Mouse (Mus musculus): Measurements from ENCODE around the gene Rbm18. TPM values are rescaled to one million over a fixed set of nuclear protein-coding genes. Genes with fewer than 3 reads are reported as not detected.
A peak's percentile ranks its signal among the peaks of the same experiment; 100 is the strongest.

The Rbm18 gene
- polyA plus RNA-seq, 1 experiment from 2014 or later = 88.6 TPM

GRCm38 (mm10) chr2:36103069-36103554 is 33.5 kb downstream of the Rbm18 start:
- 0 out of 2 replicates have a peak, but pooled peaks cover 3% of the 10 kb centered on the region for H3K36me3 ChIP-seq (replicated peaks)
- peaks cover 66% of the 10 kb centered on the region for H3K4me1 ChIP-seq
- WGBS = under 1% methylated on average over 21 of the region's 21 CpGs
- no peak for DNase-seq (ENCODE audit: low spot score)
- H3K27ac ChIP-seq (replicated peaks) = peak overlapping the region; percentile 91
- H3K9me3 ChIP-seq = no peaks in the 10 kb centered on the region
- H3K27me3 ChIP-seq (replicated peaks; ENCODE audit: low read depth, poor library complexity, severe bottlenecking) = peaks cover 100% of the 10 kb centered on the region
- H3K4me3 ChIP-seq = peak overlapping the region; percentile 70

- DNase-seq (ENCODE audit: low spot score) = peak; percentile 75
- peak overlapping the region; percentile 91 for H3K27ac ChIP-seq (replicated peaks)
- 0 out of 2 replicates have a peak, but pooled peaks cover 3% of the 10 kb centered on the region for H3K36me3 ChIP-seq (replicated peaks)
- H3K27me3 ChIP-seq (replicated peaks; ENCODE audit: low read depth, poor library complexity, severe bottlenecking) = peaks cover 100% of the 10 kb centered on the region
- peaks cover 61% of the 10 kb centered on the region for H3K4me1 ChIP-seq
- H3K9me3 ChIP-seq = no peaks in the 10 kb centered on the region
- WGBS = under 1% methylated on average over 21 of the region's 21 CpGs
- peak overlapping the region; percentile 70 for H3K4me3 ChIP-seq
Observed at GRCm38 (mm10) chr2:36102559-36102946, 34.0 kb downstream of the Rbm18 start.

DNA sequence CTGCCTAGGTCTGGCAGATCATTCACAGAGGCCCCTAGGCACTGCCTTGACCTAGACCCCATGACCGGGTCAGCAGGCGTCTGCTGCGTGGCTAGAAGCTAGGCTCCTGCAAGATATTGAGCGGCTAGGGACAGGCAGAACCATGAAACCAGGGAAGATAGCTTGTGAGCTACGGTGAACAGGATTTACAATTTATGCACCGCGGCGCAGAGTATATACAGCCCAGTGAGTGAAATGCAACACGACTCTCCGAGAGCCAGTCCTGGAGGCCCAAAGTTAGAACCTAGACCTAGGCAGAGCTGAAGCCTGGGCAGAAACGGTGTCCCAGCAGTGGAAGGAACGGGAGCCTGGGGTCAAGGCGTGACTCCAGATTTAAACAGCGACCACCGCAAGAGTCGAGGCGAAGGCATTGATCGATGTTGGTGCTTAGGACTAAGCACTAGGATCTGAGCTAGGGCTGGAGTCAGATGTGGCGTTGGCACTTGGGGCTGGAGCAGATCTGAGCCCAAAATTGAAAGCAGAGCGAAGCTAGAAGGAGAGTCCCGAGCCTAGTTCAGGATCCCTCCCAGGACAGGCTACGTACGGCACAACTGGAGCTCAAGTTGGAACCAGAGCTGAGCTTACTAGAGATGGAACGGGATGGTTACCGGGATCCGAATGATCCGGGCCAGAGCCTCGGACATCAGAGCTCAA is 34.6 kb downstream of the Rbm18 start:
- H3K36me3 ChIP-seq (replicated peaks) = 0 out of 2 replicates have a peak, but pooled peaks cover 3% of the 10 kb centered on the region
- H3K27ac ChIP-seq (replicated peaks) = peak overlapping the region; percentile 91
- peaks cover 60% of the 10 kb centered on the region for H3K4me1 ChIP-seq
- peak; percentile 48 for DNase-seq (ENCODE audit: low spot score)
- WGBS = 2% methylated on average over 28 of the region's 28 CpGs
- peak overlapping the region; percentile 70 for H3K4me3 ChIP-seq
- peaks cover 100% of the 10 kb centered on the region for H3K27me3 ChIP-seq (replicated peaks; ENCODE audit: low read depth, poor library complexity, severe bottlenecking)
- H3K9me3 ChIP-seq = no peaks in the 10 kb centered on the region

DNA sequence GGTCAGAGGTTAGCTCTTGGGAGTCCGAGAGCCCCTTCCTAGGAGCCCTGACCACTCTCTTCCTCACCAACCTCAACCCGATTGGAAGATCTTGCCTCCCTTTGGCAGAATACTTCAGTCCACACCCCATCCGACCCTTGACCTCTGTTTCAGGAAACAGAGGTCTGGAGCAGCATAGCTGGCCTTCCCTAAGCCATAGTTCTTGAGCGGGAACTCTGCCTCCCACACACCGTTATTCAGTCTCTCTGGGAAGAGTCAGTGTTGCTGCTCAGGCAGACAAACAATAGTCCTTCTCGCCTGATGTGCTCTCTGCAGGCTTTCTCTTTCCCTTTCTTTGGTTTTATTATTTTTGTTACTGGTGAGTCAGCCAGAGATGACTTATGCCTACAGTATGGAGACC is 36.8 kb downstream of the Rbm18 start:
- 5% methylated on average over 6 of the region's 6 CpGs for WGBS
- peaks cover 100% of the 10 kb centered on the region for H3K27me3 ChIP-seq (replicated peaks; ENCODE audit: low read depth, poor library complexity, severe bottlenecking)
- H3K9me3 ChIP-seq = no peaks in the 10 kb centered on the region
- H3K4me1 ChIP-seq = peaks cover 48% of the 10 kb centered on the region
- H3K27ac ChIP-seq (replicated peaks) = peak overlapping the region; percentile 57; the same call in 1 of the 2 replicates
- 0 out of 2 replicates have a peak, but pooled peaks cover 3% of the 10 kb centered on the region for H3K36me3 ChIP-seq (replicated peaks)
- DNase-seq (ENCODE audit: low spot score) = no peak
- peak overlapping the region; percentile 34; the same call in 1 of the 2 replicates for H3K4me3 ChIP-seq

DNA sequence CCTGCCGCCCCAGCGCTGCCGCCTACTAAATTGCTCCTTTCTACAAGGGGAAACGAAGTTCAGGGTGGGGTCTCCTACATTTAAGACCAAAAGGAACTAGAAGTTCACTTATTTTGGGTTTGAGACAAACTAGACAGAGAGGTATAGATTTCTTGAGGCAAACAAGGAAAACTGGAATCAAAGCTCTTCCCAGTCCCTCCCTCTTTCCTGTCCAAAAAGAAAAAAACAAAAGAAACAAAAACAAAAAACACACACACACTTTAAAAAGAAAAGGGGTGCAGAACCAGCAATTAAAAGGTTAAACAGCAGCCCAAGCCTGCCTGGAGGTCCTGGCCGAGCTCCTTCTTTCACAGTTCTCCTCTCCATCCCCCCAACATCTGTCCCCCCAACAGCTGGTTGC is 38.6 kb downstream of the Rbm18 start:
- H3K4me3 ChIP-seq = peak overlapping the region; percentile 38; the same call in 1 of the 2 replicates
- WGBS = 2% methylated on average over 5 of the region's 5 CpGs
- DNase-seq (ENCODE audit: low spot score) = no peak
- no peaks in the 10 kb centered on the region for H3K9me3 ChIP-seq
- H3K27ac ChIP-seq (replicated peaks) = no peak overlapping the region
- H3K4me1 ChIP-seq = peaks cover 38% of the 10 kb centered on the region
- H3K36me3 ChIP-seq (replicated peaks) = 0 out of 2 replicates have a peak, but pooled peaks cover 3% of the 10 kb centered on the region
- peaks cover 100% of the 10 kb centered on the region for H3K27me3 ChIP-seq (replicated peaks; ENCODE audit: low read depth, poor library complexity, severe bottlenecking)

DNA sequence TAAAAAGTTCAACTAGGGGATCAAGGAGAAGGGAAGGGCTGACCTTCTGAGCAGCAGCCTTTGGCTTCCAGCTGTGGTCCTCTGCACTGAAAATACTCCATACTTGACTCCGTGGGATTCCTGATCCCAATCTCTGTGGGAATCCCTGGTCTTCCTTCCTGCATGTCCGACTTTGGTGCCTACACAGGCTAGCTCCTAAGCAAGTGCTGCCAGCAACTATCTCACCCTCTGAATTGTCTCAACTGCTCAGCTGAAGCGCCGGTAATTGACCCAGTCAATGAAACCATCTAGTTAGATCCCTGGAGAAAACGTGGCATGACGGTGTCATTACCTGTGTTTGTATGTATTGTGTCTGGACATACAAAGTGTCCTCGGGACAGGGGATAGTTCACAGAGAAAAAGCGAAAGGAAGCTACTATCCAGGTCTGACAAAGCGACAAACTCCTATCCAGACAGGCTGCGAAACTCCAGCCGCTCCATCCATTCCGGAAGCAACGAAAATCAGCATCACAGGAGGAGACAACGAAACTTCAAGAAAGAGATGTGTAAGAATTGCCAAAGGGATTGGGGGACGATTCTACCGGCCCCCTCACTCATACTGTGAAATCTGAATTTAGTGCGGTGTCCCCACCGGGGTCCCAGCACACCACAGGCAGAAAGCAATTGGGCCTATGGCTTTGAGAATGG is 39.3 kb downstream of the Rbm18 start:
- 0 out of 2 replicates have a peak, but pooled peaks cover 1% of the 10 kb centered on the region for H3K36me3 ChIP-seq (replicated peaks)
- peaks cover 37% of the 10 kb centered on the region for H3K4me1 ChIP-seq
- no peaks in the 10 kb centered on the region for H3K9me3 ChIP-seq
- H3K27ac ChIP-seq (replicated peaks) = no peak overlapping the region
- no peak for DNase-seq (ENCODE audit: low spot score)
- peak overlapping the region; percentile 38; the same call in 1 of the 2 replicates for H3K4me3 ChIP-seq
- H3K27me3 ChIP-seq (replicated peaks; ENCODE audit: low read depth, poor library complexity, severe bottlenecking) = peaks cover 100% of the 10 kb centered on the region
- WGBS = 4% methylated on average over 18 of the region's 18 CpGs

DNA sequence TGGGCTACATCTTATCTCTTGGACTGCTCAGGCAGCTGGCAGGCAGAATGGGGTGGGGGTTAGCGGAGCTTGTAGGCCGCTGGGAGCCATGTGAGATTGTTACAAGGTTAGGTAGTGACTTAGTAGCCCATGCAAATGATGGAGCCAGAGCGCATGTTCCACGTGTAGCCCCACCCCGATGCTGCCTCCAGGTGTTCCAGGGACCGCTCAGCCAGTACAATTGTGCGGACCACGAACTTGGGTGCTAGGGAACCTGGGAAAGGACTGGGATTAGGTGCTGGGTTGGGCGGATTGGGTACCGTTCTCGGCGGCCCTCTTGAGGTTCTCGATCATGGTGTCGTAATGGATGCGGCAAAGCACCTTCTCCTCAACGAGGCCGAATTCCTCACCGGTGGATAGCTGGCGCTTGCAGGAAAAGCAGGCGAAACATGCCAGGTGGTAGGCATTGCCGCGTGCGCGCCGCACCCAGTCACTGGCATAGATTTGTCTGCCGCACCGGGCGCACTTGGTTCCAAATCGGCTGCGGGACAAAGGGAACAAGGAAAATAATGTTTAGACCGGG is 42.6 kb downstream of the Rbm18 start:
- peak overlapping the region; percentile 15; the same call in 1 of the 2 replicates for H3K4me3 ChIP-seq
- no peak overlapping the region for H3K27ac ChIP-seq (replicated peaks)
- H3K27me3 ChIP-seq (replicated peaks; ENCODE audit: low read depth, poor library complexity, severe bottlenecking) = peaks cover 100% of the 10 kb centered on the region
- DNase-seq (ENCODE audit: low spot score) = no peak
- no peaks in the 10 kb centered on the region for H3K9me3 ChIP-seq
- peaks cover 4% of the 10 kb centered on the region; the same call in 1 of the 2 replicates for H3K36me3 ChIP-seq (replicated peaks)
- 7% methylated on average over 31 of the region's 31 CpGs for WGBS
- peaks cover 37% of the 10 kb centered on the region for H3K4me1 ChIP-seq

DNA sequence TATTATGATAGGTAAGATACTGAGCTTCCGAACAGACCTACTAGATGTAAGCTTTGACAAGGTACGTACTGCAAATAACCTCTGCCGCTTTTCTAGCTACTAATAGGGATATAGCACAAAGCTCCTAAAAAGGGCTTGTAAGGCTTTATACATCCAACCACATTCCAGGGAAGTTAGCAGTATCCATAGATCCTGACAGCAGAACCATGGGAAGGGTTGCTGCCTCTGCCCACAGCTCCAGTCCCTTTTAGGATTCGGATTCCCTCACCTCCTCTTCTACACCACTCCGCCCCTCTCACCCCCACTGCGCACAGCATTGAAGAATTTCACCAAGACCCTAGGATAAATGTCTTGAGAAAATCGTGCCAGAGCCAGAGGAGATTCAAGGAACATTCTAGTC is 43.3 kb downstream of the Rbm18 start:
- peaks cover 4% of the 10 kb centered on the region; the same call in 1 of the 2 replicates for H3K36me3 ChIP-seq (replicated peaks)
- no peak overlapping the region for H3K4me3 ChIP-seq
- WGBS = 16% methylated on average over 7 of the region's 7 CpGs
- DNase-seq (ENCODE audit: low spot score) = no peak
- no peak overlapping the region for H3K27ac ChIP-seq (replicated peaks)
- H3K27me3 ChIP-seq (replicated peaks; ENCODE audit: low read depth, poor library complexity, severe bottlenecking) = peaks cover 100% of the 10 kb centered on the region
- H3K9me3 ChIP-seq = no peaks in the 10 kb centered on the region
- peaks cover 34% of the 10 kb centered on the region for H3K4me1 ChIP-seq

GRCm38 (mm10) chr2:36092748-36093147 is 43.8 kb downstream of the Rbm18 start:
- no peak overlapping the region for H3K27ac ChIP-seq (replicated peaks)
- peaks cover 4% of the 10 kb centered on the region; the same call in 1 of the 2 replicates for H3K36me3 ChIP-seq (replicated peaks)
- no peak for DNase-seq (ENCODE audit: low spot score)
- peaks cover 31% of the 10 kb centered on the region for H3K4me1 ChIP-seq
- WGBS = 4% methylated on average over 4 of the region's 4 CpGs
- H3K9me3 ChIP-seq = no peaks in the 10 kb centered on the region
- no peak overlapping the region for H3K4me3 ChIP-seq
- peaks cover 100% of the 10 kb centered on the region for H3K27me3 ChIP-seq (replicated peaks; ENCODE audit: low read depth, poor library complexity, severe bottlenecking)

DNA sequence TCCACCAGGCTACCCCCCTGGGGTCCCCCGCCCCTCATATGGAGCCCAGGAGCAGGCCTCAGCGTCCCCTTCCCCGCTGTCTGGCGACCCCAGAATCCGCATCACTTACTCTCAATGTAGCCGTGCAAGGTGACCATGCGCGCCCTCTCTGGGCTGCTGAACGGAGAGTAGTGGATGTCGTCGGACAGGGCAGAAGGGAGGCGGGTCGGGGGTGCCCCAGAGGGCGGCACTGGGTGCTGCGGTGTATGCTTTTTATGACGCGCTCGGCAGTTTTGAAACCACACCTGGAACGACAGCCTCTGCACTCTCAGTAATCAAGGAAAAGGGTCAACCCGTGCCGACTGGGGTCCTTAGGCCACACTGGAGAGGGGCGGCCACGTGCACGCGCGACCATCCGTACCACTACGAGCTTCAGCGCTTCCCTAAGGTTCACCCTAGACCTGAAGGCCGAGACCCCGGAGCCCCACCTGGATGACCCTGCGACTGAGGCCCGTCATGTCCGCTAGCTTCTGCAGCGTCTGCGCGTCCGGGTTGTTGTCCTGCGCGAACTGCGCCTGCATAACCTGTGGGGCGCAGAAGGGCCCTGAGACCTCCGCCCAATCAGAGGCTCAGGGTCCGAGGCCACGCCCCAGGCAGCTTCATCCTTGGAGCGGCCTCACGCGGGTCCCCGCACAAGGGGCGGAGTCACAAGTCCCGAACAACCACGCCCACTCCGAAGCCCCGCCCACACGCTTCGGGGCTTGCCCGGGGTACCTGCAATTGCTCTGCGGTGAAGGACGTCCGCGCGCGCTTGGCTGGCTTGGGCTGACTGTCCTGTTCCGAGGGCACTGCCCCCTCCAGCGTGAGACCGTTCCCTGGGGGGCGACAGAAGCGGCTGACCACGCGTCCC is 45.5 kb downstream of the Rbm18 start:
- peaks cover 31% of the 10 kb centered on the region for H3K4me1 ChIP-seq
- peak; percentile 93 for DNase-seq (ENCODE audit: low spot score)
- H3K9me3 ChIP-seq = no peaks in the 10 kb centered on the region
- 2% methylated on average over 70 of the region's 70 CpGs for WGBS
- H3K4me3 ChIP-seq = peak overlapping the region; percentile 58
- H3K27ac ChIP-seq (replicated peaks) = 0 out of 2 replicates have a peak overlapping the region, but pooled peaks have one; percentile 8
- H3K36me3 ChIP-seq (replicated peaks) = peaks cover 8% of the 10 kb centered on the region
- peaks cover 100% of the 10 kb centered on the region for H3K27me3 ChIP-seq (replicated peaks; ENCODE audit: low read depth, poor library complexity, severe bottlenecking)

- Histone ChIP-seq H3K36me3 (replicated peaks) (peaks cover 23% of the 10 kb centered on the region), H3K27ac (replicated peaks) (no peak overlapping the region), H3K9me3 (no peaks in the 10 kb centered on the region), H3K4me1 (peaks cover 33% of the 10 kb centered on the region), H3K4me3 (no peak overlapping the region), H3K27me3 (replicated peaks; ENCODE audit: low read depth, poor library complexity, severe bottlenecking) (peaks cover 99% of the 10 kb centered on the region)
- DNase-seq (ENCODE audit: low spot score) = no peak
- 56% methylated on average over 3 of the region's 3 CpGs for WGBS
Observed at GRCm38 (mm10) chr2:36089190-36089589, 47.4 kb downstream of the Rbm18 start.
